Mouse (Mus musculus) stomach, postnatal 0 days (tissue): ENCODE results near the gene Hmgxb4. TPM values are rescaled to one million over a fixed set of nuclear protein-coding genes. Genes with fewer than 3 reads are reported as not detected.
"Not testable (repeated sequence)": the region's sequence is repeated elsewhere in the genome, so short reads cannot be mapped to it uniquely, and the experiment has no call there.

Experiments used
- ATAC-seq: fragments of 200-750 bp; cut with Nextera tagmentation; 2 replicates; pipeline ENCODE4 v1.8.0; 2017; ENCODE audit not compliant: low FRiP score, low TSS enrichment
- DNase-seq: peaks from one replicate; pipeline ENCODE4 v3.0.0-alpha.2; 2016; ENCODE audit warnings: low spot score
- H3K27ac ChIP-seq: fragments of 300-500 bp; sonication (generic); replicated peaks from 2 replicates; pipeline ENCODE4 v1.5.1; 2014; ENCODE audit warnings: mild to moderate bottlenecking, control low read depth
- H3K27me3 ChIP-seq: fragments of 300-500 bp; sonication (generic); 2 replicates; pipeline ENCODE4 v1.6.1; 2014; ENCODE audit warnings: low read length; ENCODE audit not compliant: control insufficient read depth, insufficient read depth
- H3K36me3 ChIP-seq: fragments of 300-500 bp; sonication (generic); 2 replicates; pipeline ENCODE4 v1.6.1; 2014; ENCODE audit warnings: low read length, mixed read lengths; ENCODE audit not compliant: control insufficient read depth, insufficient read depth
- H3K4me1 ChIP-seq: fragments of 300-500 bp; sonication (generic); replicated peaks from 2 replicates; pipeline ENCODE4 v1.6.1; 2014; ENCODE audit warnings: antibody characterized with exemption; ENCODE audit not compliant: control insufficient read depth, insufficient read depth
- H3K4me2 ChIP-seq: fragments of 300-500 bp; sonication (generic); replicated peaks from 2 replicates; pipeline ENCODE4 v1.6.1; 2014; ENCODE audit warnings: low read depth, mild to moderate bottlenecking, control low read depth, moderate library complexity
- H3K4me3 ChIP-seq: fragments of 300-500 bp; sonication (generic); 2 replicates; pipeline ENCODE4 v1.5.1; 2014; ENCODE audit warnings: low read depth, low read length, control low read depth
- H3K9ac ChIP-seq: fragments of 300-500 bp; sonication (generic); 2 replicates; pipeline ENCODE4 v1.6.1; 2014; ENCODE audit warnings: mild to moderate bottlenecking, low read length, control low read depth, mixed read lengths
- H3K9me3 ChIP-seq: fragments of 300-500 bp; sonication (generic); 2 replicates; pipeline ENCODE4 v1.6.1; 2016; ENCODE audit warnings: low read length; ENCODE audit not compliant: control insufficient read depth
- CTCF ChIP-seq: IDR thresholded peaks from 2 replicates; pipeline ENCODE4 v1.5.1; 2016; ENCODE audit warnings: antibody characterized with exemption, low read depth, mild to moderate bottlenecking, moderate library complexity
- EP300 ChIP-seq: optimal IDR thresholded peaks from 2 replicates; pipeline ENCODE3; 2016; ENCODE audit warnings: antibody characterized with exemption
- WGBS: fragments of 180-500 bp; shearing (Covaris S2); extraction: QIAGEN DNeasy Blood & Tissue Kit; methylation state at CpG from one replicate; pipeline ENCODE4 v1.1.7; 2014; 5-methylcytosine and 5-hydroxymethylcytosine counted together
- polyA plus RNA-seq: library from polyadenylated mRNA; unstranded; fragments of >200 nt; fragmentation: Nextera tagmentation; extraction: Ambion mirVana; gene quantifications from 2 replicates; pipeline ENCODE4 v1.2.1, GENCODE M21; 2015

The Hmgxb4 gene
- polyA plus RNA-seq, result 9.9 and 11.4 TPM in 2 replicates

GRCm38 (mm10) chr8:74993081-74993474, at the start of gene Hmgxb4:
Hmgxb4 (plus strand) TSS chr8:74993356.
- Histone ChIP-seq H3K27ac (peak within 1 kb of the TSS; percentile 95), H3K36me3 (no peaks in the 10 kb centered on the region), H3K4me3 (peak within 1 kb of the TSS; percentile 91), H3K9ac (peak within 1 kb of the TSS; percentile 99), H3K9me3 (no peaks in the 10 kb centered on the region), H3K27me3 (no peaks in the 10 kb centered on the region), H3K4me1 (no peaks in the 10 kb centered on the region), H3K4me2 (peak within 1 kb of the TSS; percentile 73)
- no peak for ATAC-seq
- DNase-seq, result no peak
- WGBS, result 10% methylated on average over 8 of the region's 8 CpGs
- TF ChIP-seq EP300, result no peak
- TF ChIP-seq CTCF, result no peak

DNA sequence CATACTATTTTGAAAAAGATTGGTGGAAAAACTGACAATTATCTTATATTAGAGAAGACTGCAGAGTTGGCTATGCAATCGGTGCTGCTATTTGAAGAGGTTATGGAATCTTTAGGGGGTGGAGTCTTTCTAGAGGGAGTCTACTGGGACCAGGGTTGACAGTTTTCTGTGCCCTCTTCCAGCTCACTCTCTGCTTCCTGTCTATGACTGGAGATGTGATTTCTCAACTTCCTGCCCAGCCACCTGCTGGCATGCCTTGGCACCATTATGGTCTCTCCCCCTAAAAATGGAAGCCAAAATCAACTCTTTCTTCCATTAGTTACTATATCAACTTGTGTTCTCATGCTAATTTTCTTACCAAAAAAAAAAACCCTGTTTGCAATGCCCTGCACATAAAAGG, 43.7 kb upstream of the Hmgxb4 start:
- no peaks in the 10 kb centered on the region for H3K4me1 ChIP-seq
- no peak overlapping the region for H3K27ac ChIP-seq
- H3K36me3 ChIP-seq, result no peaks in the 10 kb centered on the region
- DNase-seq (no peak), ATAC-seq (no peak)
- WGBS, result 89% methylated on average over 1 of the region's 1 CpGs
- no peak overlapping the region for H3K4me2 ChIP-seq
- H3K4me3 ChIP-seq, result no peak overlapping the region
- H3K9me3 ChIP-seq, result no peaks in the 10 kb centered on the region
- TF ChIP-seq EP300 (no peak), CTCF (no peak)
- H3K27me3 ChIP-seq, result no peaks in the 10 kb centered on the region
- H3K9ac ChIP-seq, result no peak overlapping the region

- no peak for ATAC-seq
- no peak for TF ChIP-seq CTCF
- TF ChIP-seq EP300, result no peak
- no peaks in the 10 kb centered on the region for H3K4me1 ChIP-seq
- no peaks in the 10 kb centered on the region for H3K36me3 ChIP-seq
- H3K4me3 ChIP-seq, result no peak overlapping the region
- DNase-seq, result no peak
- no peak overlapping the region for H3K4me2 ChIP-seq
- 48% methylated on average over 5 of the region's 5 CpGs for WGBS
- no peak overlapping the region for H3K27ac ChIP-seq
- H3K9me3 ChIP-seq, result no peaks in the 10 kb centered on the region
- H3K9ac ChIP-seq, result no peak overlapping the region
- no peaks in the 10 kb centered on the region for H3K27me3 ChIP-seq
Observed at GRCm38 (mm10) chr8:74963983-74964382, 29.2 kb upstream of the Hmgxb4 start.

- H3K9ac ChIP-seq, H3K27ac ChIP-seq, H3K27me3 ChIP-seq, H3K9me3 ChIP-seq, ATAC-seq, H3K4me3 ChIP-seq, H3K4me2 ChIP-seq, DNase-seq, H3K4me1 ChIP-seq, H3K36me3 ChIP-seq: not testable (repeated sequence)
- WGBS, result 95% methylated on average over 3 of the region's 3 CpGs
Observed at GRCm38 (mm10) chr8:74970286-74970685, 22.9 kb upstream of the Hmgxb4 start.

DNA sequence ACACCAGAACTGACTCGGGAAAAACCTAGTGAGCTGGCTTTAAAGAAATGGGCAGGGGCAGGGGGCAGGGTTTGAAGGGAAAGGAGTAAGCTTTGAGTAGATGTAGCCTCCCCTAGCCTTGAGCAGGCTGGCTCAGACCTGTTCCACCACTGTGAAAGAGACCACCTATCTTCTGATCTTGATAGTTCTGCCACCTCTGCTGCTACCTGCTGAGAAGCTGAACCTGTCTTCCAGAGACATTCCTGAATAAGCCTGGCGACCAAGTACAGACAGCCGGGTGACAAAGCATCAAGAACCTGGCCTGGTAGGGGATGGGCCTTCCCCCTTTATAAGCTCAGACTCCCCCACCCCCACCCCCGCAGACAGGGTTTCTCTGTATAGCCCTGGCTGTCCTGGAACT, 21.5 kb upstream of the Hmgxb4 start:
- Histone ChIP-seq H3K27me3 (no peaks in the 10 kb centered on the region), H3K9me3 (no peaks in the 10 kb centered on the region), H3K27ac (no peak overlapping the region), H3K4me2 (no peak overlapping the region), H3K4me1 (no peaks in the 10 kb centered on the region), H3K4me3 (no peak overlapping the region), H3K9ac (no peak overlapping the region), H3K36me3 (no peaks in the 10 kb centered on the region)
- ATAC-seq (no peak), DNase-seq (no peak)
- TF ChIP-seq EP300 (no peak), CTCF (no peak)
- WGBS, result 78% methylated on average over 4 of the region's 4 CpGs

- no peak overlapping the region for H3K4me3 ChIP-seq
- ATAC-seq (no peak), DNase-seq (no peak)
- WGBS, result 86% methylated on average over 7 of the region's 7 CpGs
- no peaks in the 10 kb centered on the region for H3K4me1 ChIP-seq
- no peaks in the 10 kb centered on the region for H3K9me3 ChIP-seq
- H3K36me3 ChIP-seq, result no peaks in the 10 kb centered on the region
- H3K9ac ChIP-seq, result no peak overlapping the region
- TF ChIP-seq EP300 (no peak), CTCF (no peak)
- H3K4me2 ChIP-seq, result no peak overlapping the region
- H3K27me3 ChIP-seq, result no peaks in the 10 kb centered on the region
- H3K27ac ChIP-seq, result no peak overlapping the region
Observed at GRCm38 (mm10) chr8:74972322-74972883, 20.8 kb upstream of the Hmgxb4 start.
